Mouse (Mus musculus) midbrain, embryonic 13.5 days (tissue): ENCODE measurements around the gene Btbd7. TPM values are rescaled to one million over a fixed set of nuclear protein-coding genes. Genes with fewer than 3 reads are reported as not detected.

Experiments
- ATAC-seq: fragments of 200-750 bp; cut with Nextera tagmentation; 2 replicates; pipeline ENCODE4 v1.8.0; 2017; ENCODE audit warnings: mild to moderate bottlenecking, moderate TSS enrichment, moderate library complexity
- H3K27ac ChIP-seq: fragments of 300-500 bp; sonication (generic); 2 replicates; pipeline ENCODE4 v1.5.1; 2015; ENCODE audit warnings: inconsistent platforms, mild to moderate bottlenecking, moderate library complexity
- H3K27me3 ChIP-seq: fragments of 300-500 bp; sonication (generic); 2 replicates; pipeline ENCODE4 v1.6.1; 2015; ENCODE audit warnings: mild to moderate bottlenecking, inconsistent platforms
- H3K36me3 ChIP-seq: fragments of 300-500 bp; sonication (generic); 2 replicates; pipeline ENCODE4 v1.6.1; 2015; ENCODE audit warnings: mild to moderate bottlenecking, inconsistent platforms
- H3K4me1 ChIP-seq: fragments of 300-500 bp; sonication (generic); replicated peaks from 2 replicates; pipeline ENCODE4 v1.6.1; 2015; ENCODE audit warnings: inconsistent platforms
- H3K4me2 ChIP-seq: fragments of 300-500 bp; sonication (generic); replicated peaks from 2 replicates; pipeline ENCODE4 v1.6.1; 2015; ENCODE audit warnings: moderate library complexity, mild to moderate bottlenecking, inconsistent platforms
- H3K4me3 ChIP-seq: fragments of 300-500 bp; sonication (generic); replicated peaks from 2 replicates; pipeline ENCODE4 v1.5.1; 2015; ENCODE audit warnings: mild to moderate bottlenecking, inconsistent platforms
- H3K9ac ChIP-seq: fragments of 300-500 bp; sonication (generic); replicated peaks from 2 replicates; pipeline ENCODE4 v1.6.1; 2015; ENCODE audit warnings: mild to moderate bottlenecking, inconsistent platforms
- H3K9me3 ChIP-seq: fragments of 300-500 bp; sonication (generic); 2 replicates; pipeline ENCODE4 v1.6.1; 2016; ENCODE audit warnings: mild to moderate bottlenecking, inconsistent platforms
- WGBS: fragments of 180-500 bp; shearing (Covaris S2); methylation state at CpG from one replicate; pipeline ENCODE4 v1.1.7; 2015; 5-methylcytosine and 5-hydroxymethylcytosine counted together
- polyA plus RNA-seq: library from polyadenylated mRNA; unstranded; fragments of >200 nt; fragmentation: Nextera tagmentation; extraction: Ambion mirVana; gene quantifications from 2 replicates; pipeline ENCODE4 v1.2.1, GENCODE M21; 2015

Gene Btbd7
- polyA plus RNA-seq, 1 experiment from 2014 or later: 20.3 TPM

- H3K9ac ChIP-seq: no peak overlapping the region
- 96% methylated on average over 9 of the region's 9 CpGs for WGBS
- H3K4me2 ChIP-seq: no peak overlapping the region
- H3K27ac ChIP-seq: no peak overlapping the region
- H3K4me1 ChIP-seq: no peaks in the 10 kb centered on the region
- H3K9me3 ChIP-seq: no peaks in the 10 kb centered on the region
- no peaks in the 10 kb centered on the region for H3K27me3 ChIP-seq
- H3K4me3 ChIP-seq: no peak overlapping the region
- H3K36me3 ChIP-seq: peaks cover 15% of the 10 kb centered on the region
- no peak for ATAC-seq
These were observed 40.0 kb downstream of the Btbd7 start for GRCm38 (mm10) chr12:102838271-102838670.

- Histone ChIP-seq H3K27ac (no peak overlapping the region), H3K4me2 (no peak overlapping the region), H3K27me3 (no peaks in the 10 kb centered on the region), H3K9me3 (no peaks in the 10 kb centered on the region), H3K9ac (no peak overlapping the region), H3K4me3 (no peak overlapping the region), H3K36me3 (peaks cover 9% of the 10 kb centered on the region), H3K4me1 (no peaks in the 10 kb centered on the region)
- ATAC-seq: no peak
- 84% methylated on average over 1 of the region's 1 CpGs for WGBS
These were observed 45.4 kb downstream of the Btbd7 start for GRCm38 (mm10) chr12:102832746-102833300.

GRCm38 (mm10) chr12:102831888-102832287, 46.4 kb downstream of the Btbd7 start:
- no peaks in the 10 kb centered on the region for H3K4me1 ChIP-seq
- no peak for ATAC-seq
- no peak overlapping the region for H3K4me3 ChIP-seq
- WGBS: 92% methylated on average over 1 of the region's 1 CpGs
- no peak overlapping the region for H3K4me2 ChIP-seq
- peaks cover 5% of the 10 kb centered on the region for H3K36me3 ChIP-seq
- no peaks in the 10 kb centered on the region for H3K9me3 ChIP-seq
- no peaks in the 10 kb centered on the region for H3K27me3 ChIP-seq
- H3K27ac ChIP-seq: no peak overlapping the region
- no peak overlapping the region for H3K9ac ChIP-seq

DNA sequence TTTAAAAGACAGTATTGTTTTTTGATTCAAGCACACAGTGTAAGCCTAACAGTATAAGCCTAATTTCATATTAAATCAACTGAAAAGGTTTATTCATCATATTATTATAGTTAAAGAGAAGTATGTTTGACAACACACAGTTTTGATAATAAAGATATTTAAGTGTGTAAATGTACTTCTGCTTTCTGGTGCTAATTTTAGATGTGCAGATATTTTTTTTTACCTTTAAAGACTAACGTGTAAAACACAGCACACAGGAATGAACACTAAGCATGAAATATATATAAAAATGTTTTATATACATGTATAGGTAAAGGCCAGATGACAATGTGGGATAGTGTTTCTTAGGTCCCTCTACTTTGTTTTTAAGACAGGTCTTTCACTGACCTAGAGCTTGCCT, 51.2 kb downstream of the Btbd7 start:
- no peaks in the 10 kb centered on the region for H3K27me3 ChIP-seq
- no peaks in the 10 kb centered on the region for H3K9me3 ChIP-seq
- ATAC-seq: no peak
- peaks cover 4% of the 10 kb centered on the region; the same call in 1 of the 2 replicates for H3K36me3 ChIP-seq
- no peak overlapping the region for H3K4me2 ChIP-seq
- 93% methylated on average over 1 of the region's 1 CpGs for whole genome bisulfite sequencing
- H3K4me3 ChIP-seq: no peak overlapping the region
- H3K9ac ChIP-seq: no peak overlapping the region
- H3K27ac ChIP-seq: no peak overlapping the region
- no peaks in the 10 kb centered on the region for H3K4me1 ChIP-seq

DNA sequence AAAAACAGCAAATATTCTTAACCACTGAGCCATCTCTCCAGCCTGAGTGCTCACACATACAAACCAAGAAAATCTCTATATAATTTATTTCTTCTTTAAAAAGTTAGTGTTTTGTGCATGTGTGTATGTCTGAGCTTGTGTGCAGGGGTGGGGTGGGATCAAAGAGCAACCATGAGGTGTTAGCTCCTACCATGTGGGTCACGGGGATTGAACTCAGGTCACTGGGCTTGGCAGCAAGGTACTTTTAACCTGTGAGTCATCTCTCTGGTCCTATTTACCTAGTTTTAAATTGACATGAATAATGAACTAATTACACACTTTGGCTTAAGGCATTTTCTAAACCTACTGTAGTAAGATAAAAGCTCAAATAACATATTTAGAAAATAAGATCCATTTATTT, 51.9 kb downstream of the Btbd7 start:
- H3K4me1 ChIP-seq: no peaks in the 10 kb centered on the region
- ATAC-seq: no peak
- H3K27ac ChIP-seq: no peak overlapping the region
- H3K9me3 ChIP-seq: no peaks in the 10 kb centered on the region
- H3K4me2 ChIP-seq: no peak overlapping the region
- no peak overlapping the region for H3K4me3 ChIP-seq
- no peaks in the 10 kb centered on the region for H3K27me3 ChIP-seq
- H3K36me3 ChIP-seq: peaks cover 4% of the 10 kb centered on the region; the same call in 1 of the 2 replicates
- H3K9ac ChIP-seq: no peak overlapping the region
- WGBS: 100% methylated on average over 1 of the region's 1 CpGs

DNA sequence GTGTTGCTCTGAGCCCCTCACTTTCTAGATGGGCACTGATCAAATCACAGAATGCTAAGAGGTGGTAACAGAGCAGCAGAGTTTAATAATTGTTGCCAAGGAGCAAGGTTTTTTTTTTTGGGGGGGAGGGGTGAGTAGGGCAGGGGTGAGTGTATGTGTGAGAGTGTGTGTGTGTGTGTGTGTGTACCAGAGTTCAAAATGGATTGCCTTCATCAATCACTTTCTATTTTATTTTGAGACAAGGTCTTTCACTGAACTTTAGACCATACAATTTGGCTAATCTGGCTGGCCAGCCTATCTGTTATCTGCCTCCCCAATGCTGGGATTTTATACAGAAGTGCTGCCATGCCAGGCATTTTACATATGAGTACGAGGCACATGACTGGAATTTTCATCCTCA, 63.4 kb downstream of the Btbd7 start:
- ATAC-seq: no peak
- peaks cover 25% of the 10 kb centered on the region for H3K36me3 ChIP-seq
- 81% methylated on average over 1 of the region's 1 CpGs for WGBS
- no peaks in the 10 kb centered on the region for H3K4me1 ChIP-seq
- no peaks in the 10 kb centered on the region for H3K9me3 ChIP-seq
- H3K27me3 ChIP-seq: no peaks in the 10 kb centered on the region
- H3K4me2 ChIP-seq: no peak overlapping the region
- H3K27ac ChIP-seq: no peak overlapping the region
- no peak overlapping the region for H3K9ac ChIP-seq
- no peak overlapping the region for H3K4me3 ChIP-seq

- H3K4me3 ChIP-seq: no peak overlapping the region
- no peak for ATAC-seq
- WGBS: 97% methylated on average over 2 of the region's 2 CpGs
- H3K9ac ChIP-seq: no peak overlapping the region
- no peaks in the 10 kb centered on the region for H3K9me3 ChIP-seq
- no peak overlapping the region for H3K27ac ChIP-seq
- H3K4me2 ChIP-seq: no peak overlapping the region
- H3K4me1 ChIP-seq: no peaks in the 10 kb centered on the region
- H3K27me3 ChIP-seq: no peaks in the 10 kb centered on the region
- H3K36me3 ChIP-seq: peaks cover 23% of the 10 kb centered on the region
These were observed 78.7 kb downstream of the Btbd7 start for GRCm38 (mm10) chr12:102799528-102799927.

DNA sequence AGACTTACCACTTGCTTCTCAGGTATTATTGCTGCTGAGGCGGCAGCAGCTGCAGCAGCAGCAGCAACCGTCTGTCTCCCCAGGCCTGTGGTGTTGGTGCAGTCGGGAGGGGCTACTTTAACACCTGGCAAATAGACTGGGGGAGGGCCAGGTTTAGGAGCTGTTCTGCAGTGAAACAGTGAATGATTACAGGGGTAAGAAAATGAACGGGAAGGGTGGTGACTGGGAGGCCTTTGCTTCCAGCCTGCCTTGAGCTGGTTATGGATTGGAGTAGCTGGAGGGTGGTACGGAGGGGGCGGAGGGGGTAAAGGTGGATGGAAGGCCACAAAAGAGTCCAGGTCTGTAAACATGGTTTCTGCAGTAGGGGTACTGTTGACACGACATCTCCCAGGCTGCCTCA, 90.3 kb downstream of the Btbd7 start:
- 92% methylated on average over 7 of the region's 7 CpGs for WGBS
- no peak for ATAC-seq
- Histone ChIP-seq H3K36me3 (peaks cover 75% of the 10 kb centered on the region), H3K4me1 (no peaks in the 10 kb centered on the region), H3K27me3 (no peaks in the 10 kb centered on the region), H3K4me3 (no peak overlapping the region), H3K9ac (no peak overlapping the region), H3K4me2 (no peak overlapping the region), H3K27ac (no peak overlapping the region), H3K9me3 (no peaks in the 10 kb centered on the region)

DNA sequence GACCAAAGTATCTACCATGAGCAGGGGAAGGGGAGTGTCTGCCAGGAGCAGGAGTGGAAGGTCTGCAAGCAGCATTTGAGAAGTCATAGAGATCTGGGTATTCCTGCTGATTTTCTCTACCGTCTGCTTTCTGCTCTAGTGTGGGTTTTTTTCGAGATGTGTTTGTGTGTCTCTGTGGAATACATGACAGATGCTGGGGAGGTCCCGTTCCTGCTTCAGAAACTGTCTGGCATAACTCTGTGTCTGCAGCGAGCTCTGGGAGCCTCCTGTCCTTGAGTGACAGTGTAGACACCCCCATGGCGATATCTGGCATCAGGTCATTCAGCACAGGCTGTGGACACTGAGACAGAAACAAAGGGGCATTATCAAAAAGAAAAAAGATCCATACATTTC, 92.7 kb downstream of the Btbd7 start:
- Histone ChIP-seq H3K36me3 (peaks cover 63% of the 10 kb centered on the region), H3K27ac (no peak overlapping the region), H3K4me3 (no peak overlapping the region), H3K4me1 (no peaks in the 10 kb centered on the region), H3K27me3 (no peaks in the 10 kb centered on the region), H3K9me3 (no peaks in the 10 kb centered on the region), H3K4me2 (no peak overlapping the region), H3K9ac (no peak overlapping the region)
- no peak for ATAC-seq
- WGBS: 85% methylated on average over 5 of the region's 5 CpGs

DNA sequence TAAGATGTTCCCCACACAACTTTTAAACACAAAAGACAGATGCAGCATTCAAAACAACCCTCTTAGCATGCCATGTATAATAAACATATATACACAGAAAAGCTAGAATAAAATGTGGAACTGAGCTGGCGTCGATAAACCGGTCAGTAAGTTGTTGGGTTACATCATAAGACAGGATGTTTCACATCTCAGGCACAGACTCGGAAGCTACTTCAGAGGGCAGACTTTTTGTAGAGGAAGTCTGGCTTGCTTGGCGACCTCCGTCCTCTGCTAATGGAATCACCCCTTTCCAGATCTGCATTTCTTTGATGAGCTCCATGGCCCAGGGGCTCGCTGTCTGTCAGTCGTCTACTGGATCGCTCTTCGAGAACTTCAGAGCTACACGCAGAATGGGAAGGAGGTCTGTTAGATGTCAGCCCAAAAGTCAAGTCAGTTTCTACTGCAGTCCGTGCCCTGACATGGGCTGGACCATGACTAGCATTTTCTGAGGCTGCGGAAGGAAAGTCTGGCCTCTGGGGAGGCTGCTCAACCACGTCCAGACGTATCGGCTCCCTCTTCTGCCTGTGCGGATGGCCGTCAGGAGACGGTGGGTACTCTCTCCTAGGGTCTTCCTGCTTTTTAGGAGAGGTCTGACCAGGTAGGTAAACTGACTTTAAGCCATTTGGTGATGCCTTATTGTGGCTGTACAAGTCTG, 93.2 kb downstream of the Btbd7 start:
- Histone ChIP-seq H3K27ac (no peak overlapping the region), H3K27me3 (no peaks in the 10 kb centered on the region), H3K9ac (no peak overlapping the region), H3K4me1 (no peaks in the 10 kb centered on the region), H3K9me3 (no peaks in the 10 kb centered on the region), H3K36me3 (peaks cover 58% of the 10 kb centered on the region), H3K4me3 (no peak overlapping the region), H3K4me2 (no peak overlapping the region)
- WGBS: 94% methylated on average over 19 of the region's 19 CpGs
- ATAC-seq: no peak

- no peaks in the 10 kb centered on the region for H3K27me3 ChIP-seq
- no peak overlapping the region for H3K27ac ChIP-seq
- no peak for ATAC-seq
- no peaks in the 10 kb centered on the region for H3K9me3 ChIP-seq
- no peak overlapping the region for H3K9ac ChIP-seq
- no peaks in the 10 kb centered on the region for H3K4me1 ChIP-seq
- 94% methylated on average over 5 of the region's 5 CpGs for WGBS
- H3K36me3 ChIP-seq: peaks cover 46% of the 10 kb centered on the region
- no peak overlapping the region for H3K4me3 ChIP-seq
- H3K4me2 ChIP-seq: no peak overlapping the region
These were observed 95.4 kb downstream of the Btbd7 start for GRCm38 (mm10) chr12:102782841-102783240.

- Histone ChIP-seq H3K9ac (no peak overlapping the region), H3K27ac (no peak overlapping the region), H3K4me1 (no peaks in the 10 kb centered on the region), H3K4me3 (no peak overlapping the region), H3K27me3 (no peaks in the 10 kb centered on the region), H3K36me3 (peaks cover 44% of the 10 kb centered on the region), H3K4me2 (no peak overlapping the region), H3K9me3 (no peaks in the 10 kb centered on the region)
- no peak for ATAC-seq
- 48% methylated on average over 3 of the region's 3 CpGs for WGBS
These were observed 98.8 kb downstream of the Btbd7 start for GRCm38 (mm10) chr12:102779452-102779851.

GRCm38 (mm10) chr12:102778151-102778550, 100.1 kb downstream of the Btbd7 start:
- 67% methylated on average over 5 of the region's 5 CpGs for WGBS
- no peaks in the 10 kb centered on the region for H3K9me3 ChIP-seq
- H3K27ac ChIP-seq: no peak overlapping the region

More at GRCm38 (mm10) chr12:102778151-102778550, 100.1 kb downstream of the Btbd7 start:
- Histone ChIP-seq H3K4me3 (no peak overlapping the region), H3K4me2 (no peak overlapping the region), H3K4me1 (no peaks in the 10 kb centered on the region), H3K36me3 (peaks cover 47% of the 10 kb centered on the region), H3K27me3 (no peaks in the 10 kb centered on the region), H3K9ac (no peak overlapping the region)
- no peak for ATAC-seq
